10 mouse cellular contexts compared by ENCODE assay signal in the genomic region with DNA sequence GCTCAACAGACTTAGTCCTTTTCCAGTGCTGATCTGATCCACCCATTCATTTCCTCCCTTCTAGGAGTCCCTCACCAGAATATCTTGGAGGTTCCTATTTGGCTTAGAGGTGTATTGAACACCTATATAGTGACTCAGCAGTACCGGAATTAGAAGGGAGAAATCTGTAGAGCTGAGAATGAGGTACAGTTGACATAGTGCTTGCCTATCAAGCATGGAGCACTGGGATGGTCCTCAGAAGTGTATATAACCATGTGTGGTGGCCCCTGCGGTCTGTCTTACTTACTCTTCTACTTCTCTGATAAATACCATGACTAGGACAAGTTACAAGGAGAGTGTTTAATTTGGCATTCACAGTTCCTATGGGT. TPM values are rescaled to one million over a fixed set of nuclear protein-coding genes. Genes with fewer than 3 reads are reported as not detected.
DNase-seq lines count a peak whose midpoint lies in the region; ATAC-seq and TF ChIP-seq lines count a peak whose summit lies in the region.
"Had no signal": no experiment of that assay in that cellular context is flagged by ENCODE, and none has a peak within 500 bp of the region (broad histone marks: within the 10 kb centered on the region; RNA-seq: fewer than 3 reads in every experiment).

No protein-coding gene starts in this region.

- no peak for TF ChIP-seq CTCF in kidney, adult 2 months (conservative IDR thresholded peaks at IDR 0.05; ENCODE audit: insufficient read depth, insufficient read length, low read depth, low read length)

- TF ChIP-seq POLR2A in kidney, adult 2 months (IDR thresholded peaks at IDR 0.05; ENCODE audit: low read depth, low read length) = no peak

- no peaks in the 10 kb centered on the region for H3K9me3 ChIP-seq in forebrain, embryonic 16.5 days (ENCODE audit: control insufficient read depth, low read length)

- peak overlapping the region; percentile 7; the same call in 1 of the 2 replicates for H3K4me2 ChIP-seq in forebrain, embryonic 16.5 days (ENCODE audit: low read length)

- H3K36me3 ChIP-seq in kidney, adult 2 months (ENCODE audit: control insufficient read depth, insufficient read depth, low read length) = no peaks in the 10 kb centered on the region
- no peaks in the 10 kb centered on the region for H3K36me3 ChIP-seq in forebrain, embryonic 16.5 days (ENCODE audit: control insufficient read depth, insufficient read depth)

- H3K9ac ChIP-seq in forebrain, embryonic 16.5 days (replicated peaks; ENCODE audit: low read depth, low read length) = no peak overlapping the region

- no peak overlapping the region for H3K4me3 ChIP-seq in kidney, adult 2 months (ENCODE audit: insufficient read depth, low read depth, low read length)
- H3K4me3 ChIP-seq in forebrain, embryonic 16.5 days (replicated peaks; ENCODE audit: low read length) = no peak overlapping the region

- H3K27ac ChIP-seq in kidney, adult 2 months (ENCODE audit: insufficient read depth, low read depth, low read length) = 0 out of 2 replicates have a peak overlapping the region, but pooled peaks have one; percentile 7
- H3K27ac ChIP-seq in forebrain, embryonic 16.5 days (ENCODE audit: low read length) = no peak overlapping the region

- no peak for ATAC-seq in forebrain, embryonic 16.5 days
- peak; percentile 32 for ATAC-seq in megakaryocyte progenitor cell, adult 5-6 weeks (replicated peaks; ENCODE audit: poor library complexity)

- no peaks in the 10 kb centered on the region for H3K4me1 ChIP-seq in kidney, adult 2 months (ENCODE audit: control insufficient read depth, insufficient read depth, low read length)
- no peaks in the 10 kb centered on the region for H3K4me1 ChIP-seq in forebrain, embryonic 16.5 days (replicated peaks; ENCODE audit: control insufficient read depth, insufficient read depth, low read length)

- no peak for DNase-seq in kidney, adult 2 months
- no peak for DNase-seq in kidney, postnatal 4 days
- DNase-seq in c-Kit-positive CD71-positive TER-119-positive erythroid progenitor cells, embryonic 14.5 days (ENCODE audit: low spot score) = peak; percentile 13
- DNase-seq in layer of hippocampus, adult 9-11 months = no peak
- no peak for DNase-seq in layer of hippocampus, adult 8-10 months (ENCODE audit: low spot score in 2 of 2)
- DNase-seq: cerebellum, adult 8-10 months had no signal

- H3K27me3 ChIP-seq in kidney, adult 2 months (replicated peaks; ENCODE audit: control insufficient read depth, insufficient read depth, low read length) = no peaks in the 10 kb centered on the region
- H3K27me3 ChIP-seq in forebrain, embryonic 16.5 days (replicated peaks; ENCODE audit: control insufficient read depth, insufficient read depth, low read length) = no peaks in the 10 kb centered on the region

- 75% methylated on average over 2 of the region's 2 CpGs for WGBS in kidney, adult 2 months
- WGBS in forebrain, embryonic 16.5 days = 85% methylated on average over 2 of the region's 2 CpGs

RNA-seq across cellular contexts. Expression of a gene that starts 0.4 kb away (rescaled TPM):
- 2.4 and 3.4 TPM in 2 replicates for polyA plus RNA-seq in kidney, adult 2 months (2012; rRNA removed)
- 1.1 and 1.2 TPM in 2 replicates for polyA plus RNA-seq in forebrain, embryonic 16.5 days (2015; fragmentation: Nextera tagmentation; extraction: Ambion mirVana)
- 13.4 and 14.2 TPM in 2 replicates for total RNA-seq in megakaryocyte progenitor cell, adult 5-6 weeks (2015)
- total RNA-seq in megakaryocyte progenitor cell, adult 5-6 weeks (2017) = 23.5 and 30.1 TPM in 2 replicates
- total RNA-seq in layer of hippocampus, adult 8-10 months (2022) = 1 to 10 TPM; 1.5 to 3.4 (median 2.4) TPM

RNA-seq across cellular contexts. Expression of a gene that starts 16.1 kb away (rescaled TPM):
- 0.03 and 0.25 TPM in 2 replicates for polyA plus RNA-seq in kidney, adult 2 months (2012; rRNA removed)
- polyA plus RNA-seq in forebrain, embryonic 16.5 days (2015; fragmentation: Nextera tagmentation; extraction: Ambion mirVana) = not detected in 2 replicates
- 0.61 and 2.0 TPM in 2 replicates for total RNA-seq in megakaryocyte progenitor cell, adult 5-6 weeks (2015)
- 1.5 and 1.8 TPM in 2 replicates for total RNA-seq in megakaryocyte progenitor cell, adult 5-6 weeks (2017)
- total RNA-seq in layer of hippocampus, adult 8-10 months (2022) = under 1 TPM in 3 of 4 experiments, not detected in 1; 0.18 to 0.33 (median 0.25) TPM

RNA-seq across cellular contexts. Expression of a gene that starts 24.3 kb away (rescaled TPM):
- polyA plus RNA-seq in kidney, adult 2 months (2012; rRNA removed) = 2.3 TPM in 2 replicates
- not detected in 2 replicates for polyA plus RNA-seq in forebrain, embryonic 16.5 days (2015; fragmentation: Nextera tagmentation; extraction: Ambion mirVana)
- total RNA-seq in megakaryocyte progenitor cell, adult 5-6 weeks (2015) = 0.17 and 0.32 TPM in 2 replicates
- total RNA-seq in megakaryocyte progenitor cell, adult 5-6 weeks (2017) = 0.10 and 0.87 TPM in 2 replicates
- total RNA-seq in layer of hippocampus, adult 8-10 months (2022) = under 1 TPM in 2 of 4 experiments, not detected in 2; 0.29 to 0.34 TPM
- total RNA-seq: granulocyte monocyte progenitor cell, adult 5-6 weeks had no signal

RNA-seq across cellular contexts. Expression of a gene that starts 38.3 kb away (rescaled TPM):
- polyA plus RNA-seq in kidney, adult 2 months (2012; rRNA removed) = 1.9 and 3.1 TPM in 2 replicates
- polyA plus RNA-seq in forebrain, embryonic 16.5 days (2015; fragmentation: Nextera tagmentation; extraction: Ambion mirVana) = 0.96 and 1.6 TPM in 2 replicates
- total RNA-seq in megakaryocyte progenitor cell, adult 5-6 weeks (2015) = 47.7 and 58.0 TPM in 2 replicates
- total RNA-seq in megakaryocyte progenitor cell, adult 5-6 weeks (2017) = 63.9 and 69.0 TPM in 2 replicates
- total RNA-seq in layer of hippocampus, adult 8-10 months (2022) = 1 to 10 TPM; 2.6 to 5.4 (median 4.4) TPM

RNA-seq across cellular contexts. Expression of a gene that starts 47.1 kb away (rescaled TPM):
- polyA plus RNA-seq in kidney, adult 2 months (2012; rRNA removed) = 0.09 TPM in 1 of 2 replicates, not detected in the other
- not detected in 2 replicates for polyA plus RNA-seq in forebrain, embryonic 16.5 days (2015; fragmentation: Nextera tagmentation; extraction: Ambion mirVana)
- 0.12 and 0.52 TPM in 2 replicates for total RNA-seq in megakaryocyte progenitor cell, adult 5-6 weeks (2015)
- 0.29 and 1.0 TPM in 2 replicates for total RNA-seq in megakaryocyte progenitor cell, adult 5-6 weeks (2017)
- total RNA-seq in layer of hippocampus, adult 8-10 months (2022) = under 1 TPM in 1 of 4 experiments, not detected in 3; 0.22 TPM
- total RNA-seq: granulocyte monocyte progenitor cell, adult 5-6 weeks had no signal
- polyA plus RNA-seq: testis, adult 2 months had no signal
